Mouse (Mus musculus): ENCODE results near the gene Zmynd8.
"Not testable (repeated sequence)": the region's sequence is repeated elsewhere in the genome, so short reads cannot be mapped to it uniquely, and the experiment has no call there.

The Zmynd8 gene

GRCm38 (mm10) chr2:165828770-165829169, 70.0 kb downstream of the Zmynd8 start:
- DNase-seq = no peak

- DNase-seq = peak; percentile 66
Measured at GRCm38 (mm10) chr2:165825964-165826712, 72.7 kb downstream of the Zmynd8 start.

GRCm38 (mm10) chr2:165825261-165825900, 73.4 kb downstream of the Zmynd8 start:
- no peak for DNase-seq

GRCm38 (mm10) chr2:165824826-165825225, 74.0 kb downstream of the Zmynd8 start:
- DNase-seq = no peak

GRCm38 (mm10) chr2:165822478-165822877, 76.3 kb downstream of the Zmynd8 start:
- no peak for DNase-seq

- DNase-seq = no peak
Measured at GRCm38 (mm10) chr2:165821671-165822070, 77.1 kb downstream of the Zmynd8 start.

- DNase-seq = no peak
Measured at GRCm38 (mm10) chr2:165820504-165821095, 78.2 kb downstream of the Zmynd8 start.

GRCm38 (mm10) chr2:165820073-165820472, 78.7 kb downstream of the Zmynd8 start:
- no peak for DNase-seq

GRCm38 (mm10) chr2:165818985-165819948, 79.5 kb downstream of the Zmynd8 start:
- peak; percentile 75 for DNase-seq

- no peak for DNase-seq
Measured at GRCm38 (mm10) chr2:165818570-165818969, 80.2 kb downstream of the Zmynd8 start.

GRCm38 (mm10) chr2:165817437-165817836, 81.4 kb downstream of the Zmynd8 start:
- DNase-seq = no peak

GRCm38 (mm10) chr2:165815103-165815880, 83.5 kb downstream of the Zmynd8 start:
- DNase-seq = no peak

GRCm38 (mm10) chr2:165812889-165813288, 85.9 kb downstream of the Zmynd8 start:
- DNase-seq = no peak

- DNase-seq = peak; percentile 54
Measured at GRCm38 (mm10) chr2:165811536-165811935, 87.3 kb downstream of the Zmynd8 start.

GRCm38 (mm10) chr2:165809901-165810477, 88.8 kb downstream of the Zmynd8 start:
- DNase-seq = no peak

GRCm38 (mm10) chr2:165809091-165809490, 89.7 kb downstream of the Zmynd8 start:
- DNase-seq = no peak

GRCm38 (mm10) chr2:165808179-165808975, 90.4 kb downstream of the Zmynd8 start:
- DNase-seq = no peak

- DNase-seq = not testable (repeated sequence)
Measured at GRCm38 (mm10) chr2:165800174-165800573, 98.6 kb downstream of the Zmynd8 start.

GRCm38 (mm10) chr2:165797876-165798275, 100.9 kb downstream of the Zmynd8 start:
- DNase-seq = no peak

GRCm38 (mm10) chr2:165793283-165793638, 105.6 kb downstream of the Zmynd8 start:
- DNase-seq = no peak

Data from embryo, embryonic 11 days (tissue).